Mouse (Mus musculus) intestine, postnatal 0 days (tissue): Measurements from ENCODE around the gene Csgalnact2. TPM values are rescaled to one million over a fixed set of nuclear protein-coding genes. Genes with fewer than 3 reads are reported as not detected.

Experiments used
- ATAC-seq: fragments of 200-750 bp; cut with Nextera tagmentation; 2 replicates; pipeline ENCODE4 v1.8.0; 2017; ENCODE audit warnings: mild to moderate bottlenecking, moderate TSS enrichment, moderate library complexity
- H3K27ac ChIP-seq: fragments of 300-500 bp; sonication (generic); 2 replicates; pipeline ENCODE4 v1.5.1; 2014; ENCODE audit warnings: mild to moderate bottlenecking, low read depth, low read length, moderate library complexity
- H3K27me3 ChIP-seq: fragments of 300-500 bp; sonication (generic); replicated peaks from 2 replicates; pipeline ENCODE4 v1.6.1; 2014; ENCODE audit warnings: low read length, mixed read lengths; ENCODE audit not compliant: control insufficient read depth, insufficient read depth
- H3K36me3 ChIP-seq: fragments of 300-500 bp; sonication (generic); 2 replicates; pipeline ENCODE4 v1.6.1; 2014; ENCODE audit warnings: mild to moderate bottlenecking, moderate library complexity; ENCODE audit not compliant: control insufficient read depth, insufficient read depth
- H3K4me1 ChIP-seq: fragments of 300-500 bp; sonication (generic); replicated peaks from 2 replicates; pipeline ENCODE4 v1.6.1; 2014; ENCODE audit warnings: antibody characterized with exemption, low read length, mixed read lengths; ENCODE audit not compliant: control insufficient read depth, insufficient read depth
- H3K4me2 ChIP-seq: fragments of 300-500 bp; sonication (generic); replicated peaks from 2 replicates; pipeline ENCODE4 v1.6.1; 2014; ENCODE audit warnings: low read depth, mild to moderate bottlenecking, moderate library complexity
- H3K4me3 ChIP-seq: fragments of 300-500 bp; sonication (generic); 2 replicates; pipeline ENCODE4 v1.5.1; 2014; ENCODE audit warnings: low read depth, low read length
- H3K9ac ChIP-seq: fragments of 300-500 bp; sonication (generic); 2 replicates; pipeline ENCODE4 v1.6.1; 2014; ENCODE audit warnings: mild to moderate bottlenecking, low read depth, low read length
- H3K9me3 ChIP-seq: fragments of 300-500 bp; sonication (generic); 2 replicates; pipeline ENCODE4 v1.6.1; 2016; ENCODE audit warnings: mixed run types; ENCODE audit not compliant: control insufficient read depth
- CTCF ChIP-seq: sonication (generic); IDR thresholded peaks from 2 replicates; pipeline ENCODE4 v1.5.1; 2016; ENCODE audit warnings: low read depth, mild to moderate bottlenecking, control low read depth, antibody characterized with exemption, moderate library complexity
- WGBS: fragments of 180-500 bp; shearing (Covaris S2); extraction: QIAGEN DNeasy Blood & Tissue Kit; methylation state at CpG from one replicate; pipeline ENCODE4 v1.1.7; 2014; 5-methylcytosine and 5-hydroxymethylcytosine counted together
- polyA plus RNA-seq: library from polyadenylated mRNA; unstranded; fragments of >200 nt; fragmentation: Nextera tagmentation; extraction: Ambion mirVana; gene quantifications from 2 replicates; pipeline ENCODE4 v1.2.1, GENCODE M21; 2015

The Csgalnact2 gene
- polyA plus RNA-seq, 1 experiment from 2014 or later = 7.0 TPM

- H3K36me3 ChIP-seq = no peaks in the 10 kb centered on the region
- H3K9ac ChIP-seq = no peak overlapping the region
- H3K27ac ChIP-seq = no peak overlapping the region
- ATAC-seq = no peak
- 86% methylated on average over 1 of the region's 1 CpGs for WGBS
- H3K4me2 ChIP-seq = no peak overlapping the region
- H3K4me1 ChIP-seq = no peaks in the 10 kb centered on the region
- no peaks in the 10 kb centered on the region for H3K27me3 ChIP-seq
- H3K4me3 ChIP-seq = no peak overlapping the region
- no peaks in the 10 kb centered on the region for H3K9me3 ChIP-seq
- no peak for TF ChIP-seq CTCF
These were observed 26.6 kb upstream of the Csgalnact2 start for GRCm38 (mm10) chr6:118165516-118165915.

DNA sequence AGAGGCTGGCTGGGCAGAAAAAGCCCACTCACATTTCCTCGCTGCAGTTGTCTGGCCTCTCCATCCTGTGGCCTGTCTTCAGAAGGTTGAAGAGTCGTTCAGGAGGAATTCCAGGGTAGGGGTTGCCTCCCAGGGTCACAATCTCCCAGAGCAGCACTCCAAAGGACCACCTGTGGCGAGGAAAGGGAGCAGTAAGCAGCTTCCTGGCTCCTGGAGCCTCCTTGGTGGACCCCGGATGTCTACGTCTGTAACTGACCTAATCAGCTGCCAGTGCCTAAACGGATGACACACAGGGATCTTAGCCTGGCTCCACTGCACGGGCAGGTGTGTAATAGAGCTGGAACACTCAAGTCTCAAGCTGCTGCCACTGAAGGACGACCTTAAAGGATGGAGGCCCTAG is 25.8 kb upstream of the Csgalnact2 start:
- no peak overlapping the region for H3K9ac ChIP-seq
- no peak for TF ChIP-seq CTCF
- H3K27me3 ChIP-seq = no peaks in the 10 kb centered on the region
- H3K4me3 ChIP-seq = no peak overlapping the region
- WGBS = 69% methylated on average over 8 of the region's 8 CpGs
- H3K27ac ChIP-seq = no peak overlapping the region
- H3K36me3 ChIP-seq = no peaks in the 10 kb centered on the region
- no peaks in the 10 kb centered on the region for H3K9me3 ChIP-seq
- H3K4me1 ChIP-seq = no peaks in the 10 kb centered on the region
- no peak for ATAC-seq
- H3K4me2 ChIP-seq = no peak overlapping the region

DNA sequence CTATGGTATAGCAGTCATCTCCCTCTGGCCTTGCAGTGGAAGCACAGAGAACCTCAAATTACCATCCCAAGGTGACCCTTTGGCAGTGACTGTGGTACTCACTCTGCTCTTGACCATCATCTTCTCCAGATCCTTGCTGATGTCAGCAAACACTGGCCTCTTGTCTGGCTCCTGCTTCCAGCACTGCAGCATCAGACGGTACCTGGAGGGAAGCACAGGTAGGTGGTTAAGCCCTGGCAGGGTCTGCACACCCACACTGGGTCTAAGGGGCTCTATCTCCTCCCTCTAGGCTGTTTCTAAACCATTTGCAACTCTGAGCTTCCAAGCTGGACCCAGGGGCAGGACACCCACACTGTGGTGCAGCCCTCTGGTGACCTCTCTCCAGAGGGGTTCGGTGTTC is 24.1 kb upstream of the Csgalnact2 start:
- H3K9me3 ChIP-seq = no peaks in the 10 kb centered on the region
- no peak overlapping the region for H3K4me2 ChIP-seq

DNA sequence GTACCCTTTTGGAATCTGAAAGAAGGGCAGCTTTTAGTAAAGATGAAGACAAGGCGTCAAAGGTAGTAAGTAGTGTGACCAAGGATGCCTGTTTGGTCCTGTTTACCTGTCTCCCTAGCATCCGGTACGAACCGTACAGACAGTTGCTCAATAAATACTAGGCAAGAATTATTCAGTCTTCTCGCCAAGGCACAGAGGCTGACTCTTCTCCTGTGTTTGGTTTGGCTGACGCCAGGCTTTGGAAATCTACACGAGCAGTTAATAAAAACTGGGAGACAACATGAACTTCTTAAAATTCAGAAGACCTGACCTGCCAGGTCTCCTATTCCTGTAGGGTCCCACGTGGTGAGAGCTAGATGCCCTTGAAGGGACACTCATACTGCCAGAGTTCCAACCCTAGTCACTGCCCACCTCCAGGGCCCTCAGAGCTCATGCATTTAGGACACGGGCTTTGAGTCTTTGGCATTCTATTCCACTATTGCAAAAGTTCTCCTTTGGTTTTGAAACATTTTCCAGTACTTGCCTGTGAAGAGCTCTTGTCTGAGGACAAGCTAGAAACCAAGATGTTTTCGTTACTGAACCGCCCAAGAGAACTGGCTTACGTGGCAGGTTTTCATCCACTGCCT is 23.6 kb upstream of the Csgalnact2 start:
- H3K27ac ChIP-seq = no peak overlapping the region
- no peak for ATAC-seq
- no peaks in the 10 kb centered on the region for H3K9me3 ChIP-seq
- H3K4me3 ChIP-seq = no peak overlapping the region
- no peak for TF ChIP-seq CTCF
- H3K4me1 ChIP-seq = no peaks in the 10 kb centered on the region
- no peak overlapping the region for H3K9ac ChIP-seq
- 88% methylated on average over 12 of the region's 12 CpGs for WGBS
- no peak overlapping the region for H3K4me2 ChIP-seq
- no peaks in the 10 kb centered on the region for H3K36me3 ChIP-seq
- no peaks in the 10 kb centered on the region for H3K27me3 ChIP-seq

More for the DNA sequence above, 24.1 kb upstream of the Csgalnact2 start:
- Histone ChIP-seq H3K27ac (no peak overlapping the region), H3K4me3 (no peak overlapping the region), H3K27me3 (no peaks in the 10 kb centered on the region), H3K36me3 (no peaks in the 10 kb centered on the region), H3K4me1 (no peaks in the 10 kb centered on the region), H3K9ac (no peak overlapping the region)
- WGBS = 87% methylated on average over 2 of the region's 2 CpGs
- no peak for TF ChIP-seq CTCF
- ATAC-seq = no peak

DNA sequence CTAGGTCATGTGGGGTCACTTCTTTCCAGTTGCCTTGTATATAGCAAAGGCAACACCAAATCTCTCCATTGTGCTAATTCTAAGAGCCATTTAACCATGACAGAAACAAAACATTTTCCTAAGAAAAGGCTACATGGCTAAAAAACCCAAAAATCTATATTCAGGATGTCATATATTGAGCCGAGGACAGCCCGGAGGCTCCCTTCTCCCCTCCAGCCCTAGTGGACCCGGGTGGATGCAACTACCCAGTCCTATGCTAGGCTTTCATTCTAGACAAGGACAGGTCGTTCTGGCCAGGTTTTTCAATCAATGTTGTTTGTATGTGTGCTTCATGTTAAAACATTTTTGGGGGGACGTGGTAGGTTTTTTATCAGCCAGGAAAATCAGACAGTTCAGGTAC is 14.2 kb upstream of the Csgalnact2 start:
- H3K36me3 ChIP-seq = no peaks in the 10 kb centered on the region; the same call in 1 of the 2 replicates
- H3K27ac ChIP-seq = no peak overlapping the region
- ATAC-seq = no peak
- H3K4me3 ChIP-seq = no peak overlapping the region
- no peak for TF ChIP-seq CTCF
- 87% methylated on average over 5 of the region's 5 CpGs for WGBS
- H3K9me3 ChIP-seq = no peaks in the 10 kb centered on the region
- H3K27me3 ChIP-seq = no peaks in the 10 kb centered on the region
- H3K9ac ChIP-seq = no peak overlapping the region
- no peaks in the 10 kb centered on the region for H3K4me1 ChIP-seq
- H3K4me2 ChIP-seq = no peak overlapping the region

DNA sequence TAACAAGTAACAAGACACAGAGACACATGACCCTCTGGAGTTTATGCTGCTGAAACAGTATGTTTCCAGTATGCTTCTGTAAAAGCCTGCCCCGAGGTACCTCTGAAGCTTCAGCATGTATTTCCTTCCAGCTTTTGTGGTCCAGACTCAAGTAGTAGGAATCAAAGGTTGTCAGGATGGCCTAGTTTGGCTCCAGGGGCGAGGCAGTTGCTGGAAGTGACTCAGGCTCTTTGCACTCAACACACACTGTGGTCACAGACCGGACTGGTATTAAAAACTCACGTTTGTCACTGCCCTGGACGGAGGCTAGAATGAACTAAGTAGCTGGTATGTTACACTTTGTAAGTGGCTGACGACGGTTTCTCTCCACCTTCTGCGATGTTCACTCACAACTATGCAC is 12.0 kb upstream of the Csgalnact2 start:
- no peaks in the 10 kb centered on the region for H3K9me3 ChIP-seq
- ATAC-seq = no peak
- H3K9ac ChIP-seq = no peak overlapping the region
- H3K4me2 ChIP-seq = no peak overlapping the region
- WGBS = 79% methylated on average over 8 of the region's 8 CpGs
- H3K4me1 ChIP-seq = no peaks in the 10 kb centered on the region
- H3K4me3 ChIP-seq = no peak overlapping the region
- H3K36me3 ChIP-seq = no peaks in the 10 kb centered on the region; the same call in 1 of the 2 replicates
- no peak overlapping the region for H3K27ac ChIP-seq
- H3K27me3 ChIP-seq = no peaks in the 10 kb centered on the region
- no peak for TF ChIP-seq CTCF
